Mouse (Mus musculus) neural tube, embryonic 15.5 days (tissue): ENCODE data around the gene Atxn1. TPM values are rescaled to one million over a fixed set of nuclear protein-coding genes. Genes with fewer than 3 reads are reported as not detected.

Source experiments
- ATAC-seq: fragments of 200-750 bp; cut with Nextera tagmentation; 2 replicates; pipeline ENCODE4 v1.8.0; 2017; ENCODE audit warnings: mild to moderate bottlenecking, moderate TSS enrichment, moderate library complexity; ENCODE audit not compliant: low FRiP score
- H3K27ac ChIP-seq: fragments of 300-500 bp; sonication (generic); replicated peaks from 2 replicates; pipeline ENCODE4 v1.5.1; 2015; ENCODE audit warnings: mild to moderate bottlenecking, inconsistent platforms
- H3K27me3 ChIP-seq: fragments of 300-500 bp; sonication (generic); replicated peaks from 2 replicates; pipeline ENCODE4 v1.6.1; 2015; ENCODE audit warnings: inconsistent platforms
- H3K36me3 ChIP-seq: fragments of 300-500 bp; sonication (generic); 2 replicates; pipeline ENCODE4 v1.6.1; 2015; ENCODE audit warnings: inconsistent platforms
- H3K4me1 ChIP-seq: fragments of 300-500 bp; sonication (generic); 2 replicates; pipeline ENCODE4 v1.6.1; 2015; ENCODE audit warnings: inconsistent platforms
- H3K4me2 ChIP-seq: fragments of 300-500 bp; sonication (generic); 2 replicates; pipeline ENCODE4 v1.6.1; 2015; ENCODE audit warnings: inconsistent platforms, mild to moderate bottlenecking, moderate library complexity
- H3K4me3 ChIP-seq: fragments of 300-500 bp; sonication (generic); replicated peaks from 2 replicates; pipeline ENCODE4 v1.5.1; 2015; ENCODE audit warnings: mild to moderate bottlenecking, inconsistent platforms
- H3K9ac ChIP-seq: fragments of 300-500 bp; sonication (generic); replicated peaks from 2 replicates; pipeline ENCODE4 v1.6.1; 2015; ENCODE audit warnings: mild to moderate bottlenecking, inconsistent platforms
- H3K9me3 ChIP-seq: fragments of 300-500 bp; sonication (generic); replicated peaks from 2 replicates; pipeline ENCODE4 v1.6.1; 2016; ENCODE audit warnings: inconsistent platforms
- WGBS: fragments of 180-500 bp; shearing (Covaris S2); methylation state at CpG from one replicate; pipeline ENCODE4 v1.1.7; 2015; ENCODE audit warnings: mixed read lengths; 5-methylcytosine and 5-hydroxymethylcytosine counted together
- polyA plus RNA-seq: library from polyadenylated mRNA; unstranded; fragments of >200 nt; fragmentation: Nextera tagmentation; extraction: Ambion mirVana; gene quantifications from 2 replicates; pipeline ENCODE4 v1.2.1, GENCODE M21; 2015

The Atxn1 gene
- polyA plus RNA-seq, 1 experiment from 2014 or later, result 9.5 TPM

DNA sequence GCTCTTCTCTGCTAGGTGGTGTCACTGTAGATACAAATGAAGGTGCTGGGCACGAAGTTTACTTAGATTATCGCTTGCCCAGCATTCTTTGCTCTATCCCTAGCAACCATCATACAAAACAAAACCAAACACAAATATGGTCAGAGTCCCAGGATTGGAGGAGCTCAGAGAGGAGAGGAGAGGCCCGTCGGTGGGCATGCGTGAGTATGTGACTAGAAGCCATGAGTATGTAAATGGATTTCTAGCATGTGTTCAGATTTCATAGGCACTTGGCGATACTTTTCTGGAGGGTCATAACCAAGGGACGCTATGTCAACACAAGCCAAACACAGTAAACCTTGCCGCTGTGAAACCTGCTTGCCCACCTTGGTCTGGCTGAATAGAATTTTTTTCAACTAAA is 107.4 kb downstream of the Atxn1 start:
- Histone ChIP-seq H3K36me3 (no peaks in the 10 kb centered on the region), H3K9me3 (no peaks in the 10 kb centered on the region), H3K27ac (no peak overlapping the region), H3K9ac (no peak overlapping the region), H3K27me3 (no peaks in the 10 kb centered on the region), H3K4me3 (no peak overlapping the region), H3K4me1 (peaks cover 8% of the 10 kb centered on the region; the same call in 1 of the 2 replicates), H3K4me2 (no peak overlapping the region)
- WGBS, result 91% methylated on average over 8 of the region's 8 CpGs
- ATAC-seq, result no peak

DNA sequence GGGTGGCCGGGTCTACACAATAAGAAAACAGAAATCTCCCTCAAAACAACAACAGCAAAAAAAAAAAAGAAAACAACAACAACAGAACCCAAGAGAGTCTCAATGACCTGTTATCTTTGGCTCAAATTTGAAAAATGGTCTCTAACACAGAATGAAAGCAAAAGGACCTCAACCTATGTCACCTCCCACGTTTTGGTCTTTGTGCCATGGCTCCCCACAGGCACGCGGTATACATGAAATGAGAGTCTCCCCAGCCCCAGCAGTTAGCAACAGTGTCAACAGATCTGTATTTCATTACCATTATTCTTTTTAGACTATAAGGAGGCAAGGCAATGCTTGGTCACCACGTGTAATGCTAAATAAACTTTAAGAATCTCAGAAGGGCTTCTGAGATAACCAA is 110.3 kb downstream of the Atxn1 start:
- no peak overlapping the region for H3K27ac ChIP-seq
- H3K4me2 ChIP-seq, result no peak overlapping the region
- no peak overlapping the region for H3K9ac ChIP-seq
- no peaks in the 10 kb centered on the region for H3K36me3 ChIP-seq
- no peaks in the 10 kb centered on the region for H3K27me3 ChIP-seq
- WGBS, result 75% methylated on average over 5 of the region's 5 CpGs
- no peak overlapping the region for H3K4me3 ChIP-seq
- no peak for ATAC-seq
- no peaks in the 10 kb centered on the region for H3K9me3 ChIP-seq
- no peaks in the 10 kb centered on the region for H3K4me1 ChIP-seq

DNA sequence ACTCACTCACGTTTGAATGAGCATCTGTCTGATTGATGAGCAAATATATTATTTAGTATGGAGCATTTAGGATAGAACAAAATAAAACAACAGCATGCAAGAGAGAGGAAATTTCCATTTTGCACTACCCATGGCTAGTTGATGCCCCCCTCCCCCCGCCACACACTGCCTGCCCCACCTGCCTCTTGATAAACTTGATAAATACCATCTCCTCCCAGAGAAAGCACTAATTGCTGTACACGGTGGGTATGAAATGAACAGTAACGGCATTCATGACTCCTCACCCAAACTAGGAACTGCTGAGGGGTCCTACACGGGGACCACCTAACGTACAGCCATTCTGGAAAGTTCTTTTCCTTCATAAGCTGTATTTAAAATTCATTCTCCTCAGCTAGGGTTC is 111.1 kb downstream of the Atxn1 start:
- ATAC-seq, result no peak
- H3K4me2 ChIP-seq, result no peak overlapping the region
- 67% methylated on average over 6 of the region's 6 CpGs for WGBS
- no peaks in the 10 kb centered on the region for H3K9me3 ChIP-seq
- H3K36me3 ChIP-seq, result no peaks in the 10 kb centered on the region
- no peaks in the 10 kb centered on the region for H3K27me3 ChIP-seq
- no peaks in the 10 kb centered on the region for H3K4me1 ChIP-seq
- no peak overlapping the region for H3K4me3 ChIP-seq
- no peak overlapping the region for H3K27ac ChIP-seq
- H3K9ac ChIP-seq, result no peak overlapping the region

DNA sequence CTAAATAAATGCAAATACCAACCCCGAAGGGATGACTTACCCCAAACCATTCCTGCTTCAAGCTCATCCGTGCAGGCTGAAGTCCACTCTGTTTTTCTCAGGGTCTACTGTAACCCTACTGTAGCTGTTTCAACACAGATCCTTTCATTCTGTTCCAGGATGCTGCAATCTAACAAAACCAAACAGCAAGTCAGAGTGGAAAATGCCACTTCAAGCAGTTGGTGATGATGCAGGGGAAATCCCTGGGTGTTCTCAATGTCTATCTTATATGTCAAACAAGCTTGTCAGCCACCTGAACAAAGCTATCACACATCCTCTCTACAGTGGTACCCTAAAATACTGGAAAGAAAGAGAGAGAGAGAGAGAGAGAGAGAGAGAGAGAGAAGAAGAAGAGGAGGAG is 112.5 kb downstream of the Atxn1 start:
- H3K4me1 ChIP-seq, result no peaks in the 10 kb centered on the region
- H3K4me3 ChIP-seq, result no peak overlapping the region
- WGBS, result 93% methylated on average over 2 of the region's 2 CpGs
- ATAC-seq, result no peak
- H3K27ac ChIP-seq, result no peak overlapping the region
- H3K4me2 ChIP-seq, result no peak overlapping the region
- no peaks in the 10 kb centered on the region for H3K27me3 ChIP-seq
- H3K9ac ChIP-seq, result no peak overlapping the region
- H3K9me3 ChIP-seq, result no peaks in the 10 kb centered on the region
- H3K36me3 ChIP-seq, result no peaks in the 10 kb centered on the region

DNA sequence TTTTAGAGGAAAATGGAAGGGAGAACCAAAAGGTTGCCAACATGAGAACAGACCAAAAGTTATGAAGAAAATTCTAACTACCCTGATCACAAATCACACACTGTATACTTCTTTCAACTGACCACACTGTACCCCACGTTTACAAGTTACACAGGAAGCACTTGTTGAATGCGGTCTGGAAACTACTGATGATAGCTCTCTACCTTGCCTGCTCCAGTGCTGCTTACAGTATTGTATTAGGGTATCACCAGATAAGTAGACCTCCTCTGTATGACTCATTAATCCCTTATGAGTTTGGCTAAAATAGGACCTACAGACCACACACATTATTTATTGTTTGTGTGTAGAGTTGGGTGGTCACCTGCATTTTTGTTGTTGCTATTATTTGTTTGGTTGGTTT is 113.1 kb downstream of the Atxn1 start:
- WGBS, result 88% methylated on average over 2 of the region's 2 CpGs
- Histone ChIP-seq H3K9ac (no peak overlapping the region), H3K9me3 (no peaks in the 10 kb centered on the region), H3K36me3 (no peaks in the 10 kb centered on the region), H3K4me1 (no peaks in the 10 kb centered on the region), H3K4me2 (no peak overlapping the region), H3K27me3 (no peaks in the 10 kb centered on the region), H3K4me3 (no peak overlapping the region), H3K27ac (no peak overlapping the region)
- ATAC-seq, result no peak

DNA sequence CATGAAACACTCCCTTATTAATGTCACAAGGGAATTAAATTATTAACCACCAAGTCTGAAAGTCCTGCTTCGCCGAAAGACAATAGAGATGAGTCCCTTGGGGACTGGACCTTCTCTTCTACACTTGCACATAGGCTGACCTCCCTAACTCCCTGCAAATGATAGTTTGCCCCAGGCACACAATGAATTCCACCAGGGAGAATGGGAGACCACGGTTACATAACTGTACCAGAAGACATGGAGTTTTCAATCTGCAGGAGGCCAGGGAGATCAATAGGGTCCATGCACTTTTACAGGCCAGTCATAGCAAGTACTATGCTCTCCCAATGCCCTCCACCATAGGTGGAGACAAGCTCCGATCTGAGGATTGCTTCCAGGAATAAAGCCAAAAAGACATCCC is 113.7 kb downstream of the Atxn1 start:
- no peak overlapping the region for H3K4me3 ChIP-seq
- no peak overlapping the region for H3K4me2 ChIP-seq
- H3K9me3 ChIP-seq, result no peaks in the 10 kb centered on the region
- H3K27ac ChIP-seq, result no peak overlapping the region
- H3K36me3 ChIP-seq, result no peaks in the 10 kb centered on the region
- no peak overlapping the region for H3K9ac ChIP-seq
- H3K4me1 ChIP-seq, result no peaks in the 10 kb centered on the region
- no peaks in the 10 kb centered on the region for H3K27me3 ChIP-seq
- no peak for ATAC-seq
- WGBS, result 71% methylated on average over 4 of the region's 4 CpGs

DNA sequence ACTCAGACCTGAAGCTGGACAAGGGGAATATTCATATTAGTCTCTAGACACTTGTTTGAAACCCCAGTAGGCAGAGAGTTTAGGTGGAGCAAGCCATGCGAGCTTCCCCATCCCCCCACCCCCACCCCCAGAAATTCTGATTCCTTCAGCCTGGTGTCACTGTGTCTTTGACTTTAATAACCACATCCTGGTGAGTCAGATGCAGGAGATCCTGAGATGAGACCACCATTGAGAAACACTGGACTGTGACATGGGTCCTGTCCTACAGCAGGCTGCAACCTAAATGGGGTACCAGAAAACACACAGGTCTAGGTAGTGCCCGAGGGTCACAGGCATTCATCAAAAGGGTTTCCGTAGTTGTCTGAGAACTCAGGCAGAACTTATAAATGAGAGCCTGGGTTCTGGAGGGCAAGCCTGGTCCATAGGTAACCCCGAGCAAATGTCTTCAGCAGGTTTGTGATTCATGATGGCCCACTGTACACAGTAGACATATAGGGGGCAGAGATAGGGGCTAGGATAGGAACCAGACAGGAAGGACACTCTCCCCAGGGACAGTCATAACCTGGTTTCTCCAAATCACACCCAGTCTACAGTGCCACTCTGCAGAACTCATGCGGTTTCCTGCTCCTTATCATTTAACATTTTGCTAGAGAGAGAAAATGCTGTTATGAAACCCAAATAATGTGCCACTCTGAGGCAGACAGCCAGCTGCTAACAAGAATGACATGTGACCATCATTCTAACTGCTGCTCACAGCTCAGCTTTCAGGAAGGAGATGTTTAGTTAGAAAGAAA is 114.4 kb downstream of the Atxn1 start:
- 84% methylated on average over 5 of the region's 5 CpGs for WGBS
- H3K36me3 ChIP-seq, result no peaks in the 10 kb centered on the region
- no peak overlapping the region for H3K9ac ChIP-seq
- H3K27me3 ChIP-seq, result no peaks in the 10 kb centered on the region
- H3K4me1 ChIP-seq, result no peaks in the 10 kb centered on the region
- no peak overlapping the region for H3K4me3 ChIP-seq
- H3K9me3 ChIP-seq, result no peaks in the 10 kb centered on the region
- ATAC-seq, result no peak
- H3K4me2 ChIP-seq, result no peak overlapping the region
- no peak overlapping the region for H3K27ac ChIP-seq

DNA sequence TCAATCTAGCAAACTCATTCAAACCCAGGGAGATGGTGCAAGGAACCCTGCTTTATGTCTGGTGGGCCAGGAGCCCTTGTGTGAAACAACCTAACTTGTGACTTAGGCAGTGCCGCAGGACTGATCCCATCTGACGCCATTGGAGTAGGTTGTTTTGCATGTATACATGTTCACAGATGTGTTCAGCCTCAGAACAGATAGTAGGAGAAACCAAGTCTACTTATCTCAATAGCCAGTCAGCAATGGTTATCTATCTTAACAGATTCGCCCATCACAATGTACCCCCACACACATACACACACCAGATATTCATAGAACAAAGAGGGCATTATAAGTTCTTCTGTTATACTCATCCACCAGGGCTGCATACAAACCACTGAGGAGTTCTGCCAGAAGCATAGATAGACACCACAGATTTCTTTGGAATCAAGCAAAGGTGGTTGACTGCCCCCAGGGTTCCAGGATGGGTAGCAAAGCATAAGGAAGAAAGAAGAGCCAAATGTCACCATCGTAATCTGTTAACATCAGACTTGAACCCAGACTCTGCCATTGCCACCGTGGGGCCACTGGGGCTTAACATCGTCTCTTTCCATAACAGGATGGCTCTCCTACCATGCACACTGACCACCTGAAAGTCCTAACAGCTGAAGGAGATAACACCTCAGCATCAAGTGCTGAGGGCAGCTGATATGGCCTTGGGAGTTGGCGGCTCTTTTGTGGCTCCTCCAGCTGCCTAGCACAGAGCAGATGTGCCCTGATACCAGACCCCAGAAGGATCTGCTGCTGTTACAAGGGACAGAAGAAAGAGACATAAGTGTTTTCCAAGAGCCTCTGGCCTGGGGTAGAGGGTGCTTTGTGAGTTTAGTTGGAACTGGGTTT is 115.4 kb downstream of the Atxn1 start:
- H3K27ac ChIP-seq, result no peak overlapping the region
- no peak for ATAC-seq
- H3K9me3 ChIP-seq, result no peaks in the 10 kb centered on the region
- no peaks in the 10 kb centered on the region for H3K36me3 ChIP-seq
- no peaks in the 10 kb centered on the region for H3K4me1 ChIP-seq
- 93% methylated on average over 7 of the region's 7 CpGs for WGBS
- H3K4me3 ChIP-seq, result no peak overlapping the region
- no peak overlapping the region for H3K9ac ChIP-seq
- no peak overlapping the region for H3K4me2 ChIP-seq
- H3K27me3 ChIP-seq, result no peaks in the 10 kb centered on the region

DNA sequence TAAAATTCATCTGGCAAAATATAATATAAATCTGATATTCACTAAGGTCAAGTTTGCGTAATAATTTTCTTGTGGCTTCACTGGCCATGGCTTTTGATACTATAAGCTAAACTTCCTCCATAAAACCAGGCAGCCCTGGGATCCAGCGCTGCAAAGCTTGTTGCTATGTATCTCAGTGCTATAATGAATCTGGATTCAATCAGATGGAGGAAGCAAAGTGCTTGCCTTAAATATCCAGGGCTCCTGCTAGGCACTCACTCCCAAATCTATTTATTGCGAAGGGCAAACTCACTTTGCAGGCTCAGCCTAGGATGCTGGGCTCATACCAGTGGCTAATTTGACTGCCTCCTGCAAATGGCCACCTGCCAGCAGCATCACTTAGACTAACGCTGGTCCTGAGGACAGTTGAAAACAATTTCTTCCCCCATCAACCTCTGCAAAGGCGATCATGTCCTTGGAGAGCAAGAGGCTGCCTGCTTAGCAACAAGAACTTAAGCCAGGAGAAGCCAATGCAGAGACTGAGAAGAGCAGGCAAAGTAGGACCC is 122.2 kb downstream of the Atxn1 start:
- no peak overlapping the region for H3K4me2 ChIP-seq
- no peaks in the 10 kb centered on the region for H3K9me3 ChIP-seq
- H3K4me1 ChIP-seq, result peaks cover 11% of the 10 kb centered on the region
- H3K27me3 ChIP-seq, result no peaks in the 10 kb centered on the region
- no peak overlapping the region for H3K27ac ChIP-seq
- no peak for ATAC-seq
- H3K9ac ChIP-seq, result no peak overlapping the region
- 65% methylated on average over 5 of the region's 5 CpGs for WGBS
- H3K4me3 ChIP-seq, result no peak overlapping the region
- no peaks in the 10 kb centered on the region for H3K36me3 ChIP-seq

DNA sequence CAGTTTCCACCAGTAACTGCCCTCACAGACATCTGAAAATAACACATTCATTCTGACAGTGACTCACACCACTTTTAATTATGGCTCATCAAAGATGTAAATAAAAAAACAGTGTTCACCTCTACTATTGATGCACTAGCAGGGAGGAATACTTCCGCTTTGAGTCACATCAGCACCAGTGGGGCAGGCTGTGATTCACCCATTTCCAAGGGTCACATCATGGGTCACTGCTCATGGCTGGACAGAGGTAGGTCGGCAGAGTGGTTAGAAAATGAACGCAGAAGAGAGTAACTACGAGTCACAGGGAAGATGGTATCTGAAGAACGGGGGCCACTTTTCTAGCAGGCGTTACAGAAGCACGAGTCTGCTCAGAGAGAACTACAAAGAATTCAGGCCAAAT is 124.9 kb downstream of the Atxn1 start:
- Histone ChIP-seq H3K36me3 (no peaks in the 10 kb centered on the region), H3K9ac (no peak overlapping the region), H3K4me2 (no peak overlapping the region), H3K4me1 (peaks cover 11% of the 10 kb centered on the region), H3K27me3 (no peaks in the 10 kb centered on the region), H3K4me3 (no peak overlapping the region), H3K27ac (no peak overlapping the region), H3K9me3 (no peaks in the 10 kb centered on the region)
- no peak for ATAC-seq
- WGBS, result 76% methylated on average over 7 of the region's 7 CpGs

DNA sequence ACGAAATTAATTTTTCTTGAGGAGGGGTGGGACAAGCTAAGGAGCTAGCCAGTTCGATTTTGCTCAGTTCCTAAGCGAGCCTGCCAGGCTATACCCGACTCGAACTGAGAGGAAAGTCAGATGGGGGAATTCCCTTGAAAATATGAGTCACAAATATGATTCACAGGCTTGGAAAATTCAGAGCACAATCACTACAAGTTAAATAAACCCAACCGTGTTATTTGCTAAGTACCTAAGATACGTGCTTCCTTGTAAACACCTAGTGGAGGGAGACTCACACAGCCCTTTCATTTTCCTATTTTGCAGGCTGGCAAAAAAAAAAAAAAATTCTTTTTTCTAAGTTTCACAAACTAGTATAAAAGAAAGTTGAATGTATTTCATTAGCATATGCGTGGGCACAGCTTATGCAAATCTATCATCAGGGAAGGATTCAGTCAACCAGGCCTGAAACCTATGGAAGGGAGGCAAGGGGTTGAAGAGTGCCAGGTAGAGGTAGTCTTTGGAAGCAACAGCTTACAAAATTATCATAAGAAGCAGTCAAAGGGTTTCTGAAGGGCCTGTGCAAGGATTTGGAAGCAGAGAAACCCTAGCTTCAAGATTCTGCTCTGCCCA is 127.1 kb downstream of the Atxn1 start:
- Histone ChIP-seq H3K4me3 (no peak overlapping the region), H3K4me1 (peaks cover 5% of the 10 kb centered on the region), H3K9ac (no peak overlapping the region), H3K27me3 (no peaks in the 10 kb centered on the region), H3K4me2 (no peak overlapping the region), H3K36me3 (no peaks in the 10 kb centered on the region; the same call in 1 of the 2 replicates), H3K9me3 (no peaks in the 10 kb centered on the region), H3K27ac (no peak overlapping the region)
- no peak for ATAC-seq
- WGBS, result 89% methylated on average over 8 of the region's 8 CpGs
